ENCODE assay signal across 12 mouse cellular contexts in genomic region chr8:104383977-104384376, GRCm38 (mm10). TPM values are rescaled to one million over a fixed set of nuclear protein-coding genes. Genes with fewer than 3 reads are reported as not detected.
DNase-seq lines count a peak whose midpoint lies in the region; ATAC-seq lines count a peak whose summit lies in the region.
"Had no signal": no experiment of that assay in that cellular context is flagged by ENCODE, and none has a peak within 500 bp of the region (broad histone marks: within the 10 kb centered on the region; RNA-seq: fewer than 3 reads in every experiment).

No protein-coding gene starts in this region.

- WGBS in forebrain, embryonic 16.5 days: 80% methylated on average over 3 of the region's 3 CpGs

- no peak overlapping the region for H3K4me3 ChIP-seq in forebrain, embryonic 16.5 days (replicated peaks; ENCODE audit: low read length)
- H3K4me3 ChIP-seq: neural tube, embryonic 13.5 days had no signal

- peak; percentile 93 for DNase-seq in heart, adult 11 months
- no peak for DNase-seq in heart, adult 9 months (ENCODE audit: low spot score in 2 of 2)
- DNase-seq in urinary bladder, postnatal 36 days (ENCODE audit: low spot score in 2 of 2): peak; percentile 45 to 73
- DNase-seq in urinary bladder, postnatal 10 days (ENCODE audit: low spot score): no peak
- peak; percentile 48 to 70 for DNase-seq in kidney, postnatal 4 days
- DNase-seq in cerebellum, adult 8-10 months: no peak
- no peak for DNase-seq in gastrocnemius, adult 18-20 months (ENCODE audit: low spot score)
- DNase-seq: cerebellum, adult 18-20 months; gastrocnemius, postnatal 10 days had no signal

- no peak overlapping the region for H3K27ac ChIP-seq in forebrain, embryonic 16.5 days (ENCODE audit: low read length)
- H3K27ac ChIP-seq: neural tube, embryonic 13.5 days had no signal

- H3K27me3 ChIP-seq in forebrain, embryonic 16.5 days (replicated peaks; ENCODE audit: control insufficient read depth, insufficient read depth, low read length): no peaks in the 10 kb centered on the region
- H3K27me3 ChIP-seq: neural tube, embryonic 13.5 days had no signal

- no peaks in the 10 kb centered on the region for H3K36me3 ChIP-seq in forebrain, embryonic 16.5 days (ENCODE audit: control insufficient read depth, insufficient read depth)
- H3K36me3 ChIP-seq: neural tube, embryonic 13.5 days had no signal

- ATAC-seq in forebrain, embryonic 16.5 days: no peak
- ATAC-seq: CD4-positive, CD25-positive, alpha-beta regulatory T cell, adult 4 months had no signal

- no peak overlapping the region for H3K9ac ChIP-seq in forebrain, embryonic 16.5 days (replicated peaks; ENCODE audit: low read depth, low read length)
- H3K9ac ChIP-seq: neural tube, embryonic 13.5 days had no signal

- peaks cover 19% of the 10 kb centered on the region for H3K4me1 ChIP-seq in forebrain, embryonic 16.5 days (replicated peaks; ENCODE audit: control insufficient read depth, insufficient read depth, low read length)

- no peaks in the 10 kb centered on the region for H3K9me3 ChIP-seq in forebrain, embryonic 16.5 days (ENCODE audit: control insufficient read depth, low read length)
- H3K9me3 ChIP-seq: neural tube, embryonic 13.5 days had no signal

- H3K4me2 ChIP-seq in forebrain, embryonic 16.5 days (ENCODE audit: low read length): no peak overlapping the region
- H3K4me2 ChIP-seq: neural tube, embryonic 13.5 days had no signal

RNA-seq across cellular contexts. Expression of gene Cmtm4, which starts 11.6 kb away (rescaled TPM):
- 2.8 and 3.2 TPM in 2 replicates for polyA plus RNA-seq in forebrain, embryonic 16.5 days (2015; fragmentation: Nextera tagmentation; extraction: Ambion mirVana)
- total RNA-seq in gastrocnemius, adult 18-20 months (2021): 1 to 10 TPM; 4.4 to 5.4 TPM

RNA-seq across cellular contexts. Expression of gene Cmtm3, which starts 44.8 kb away (rescaled TPM):
- 34.0 and 39.6 TPM in 2 replicates for polyA plus RNA-seq in forebrain, embryonic 16.5 days (2015; fragmentation: Nextera tagmentation; extraction: Ambion mirVana)
- total RNA-seq in gastrocnemius, adult 18-20 months (2021): 1 to 10 TPM; 3.2 to 7.2 TPM

RNA-seq across cellular contexts. Expression of gene Dync1li2, which starts 58.9 kb away (rescaled TPM):
- polyA plus RNA-seq in forebrain, embryonic 16.5 days (2015; fragmentation: Nextera tagmentation; extraction: Ambion mirVana): 139 and 143 TPM in 2 replicates
- 100 to 1,000 TPM in 1 of 2 experiments, 10 to 100 TPM in 1; 98.9 to 104 TPM for total RNA-seq in gastrocnemius, adult 18-20 months (2021)

Comparison
In these comparisons a context has a peak if more than half of its experiments do, and no peak if none do; other contexts are left out.
1. DNase-seq: peak in heart, adult 11 months (single experiment), urinary bladder, postnatal 36 days (2 of 2) and kidney, postnatal 4 days (2 of 2); none in heart, adult 9 months (0 of 2), urinary bladder, postnatal 10 days (single experiment), cerebellum, adult 8-10 months (single experiment) and gastrocnemius, adult 18-20 months (single experiment).